Mouse (Mus musculus) left cerebral cortex, postnatal 4 days (tissue): ENCODE results near the gene Vmn1r46. TPM values are rescaled to one million over a fixed set of nuclear protein-coding genes. Genes with fewer than 3 reads are reported as not detected.
"Not testable (repeated sequence)": the region's sequence is repeated elsewhere in the genome, so short reads cannot be mapped to it uniquely, and the experiment has no call there.

Experiments
- DNase-seq: peaks from one replicate; pipeline ENCODE4 v3.0.0-alpha.2; 2022
- intact Hi-C: fragments of 180-260 bp; cut with DNase I; formaldehyde crosslinking; loops from one replicate; pipeline ENCODE4 v1.15.1; 2025
- total RNA-seq, 2 experiments: library from RNA; stranded (reverse); gene quantifications; 2 replicates each; pipeline ENCODE4 v1.2.3; 2021

Vmn1r46 gene
- total RNA-seq: not detected

GRCm38 (mm10) chr6:89969013-89969412, at the start of gene Vmn1r46:
Gene Vmn1r46 (plus strand): TSS chr6:89969313.
- intact Hi-C loops: no loop called here
- no peak for DNase-seq

- DNase-seq, intact Hi-C loops: not testable (repeated sequence)
Observed at GRCm38 (mm10) chr6:89940498-89940897, 28.6 kb upstream of the Vmn1r46 start, which contains the start of gene Vmn1r45. Gene Vmn1r45 (minus strand): TSS chr6:89940598.

DNA sequence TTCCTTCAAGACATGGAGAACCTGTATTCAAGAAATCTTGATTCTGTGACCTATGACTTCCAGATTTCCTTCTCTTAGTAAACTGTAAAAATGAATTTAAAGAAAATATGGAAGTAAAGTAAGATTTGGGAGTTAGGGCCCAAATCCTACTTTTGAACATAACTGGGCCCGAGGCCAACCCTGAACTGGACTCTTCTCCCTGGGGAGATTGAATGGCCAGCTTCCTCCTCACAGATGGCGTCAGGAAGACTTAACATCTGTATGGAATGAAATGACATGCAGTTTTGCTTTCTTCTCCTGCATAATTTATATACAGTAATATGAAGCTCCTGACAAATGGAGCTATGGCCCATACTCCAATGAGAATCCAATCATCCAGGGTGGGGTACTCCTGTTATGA, 28.2 kb upstream of the Vmn1r46 start:
- intact Hi-C loops: no loop called here
- no peak for DNase-seq

DNA sequence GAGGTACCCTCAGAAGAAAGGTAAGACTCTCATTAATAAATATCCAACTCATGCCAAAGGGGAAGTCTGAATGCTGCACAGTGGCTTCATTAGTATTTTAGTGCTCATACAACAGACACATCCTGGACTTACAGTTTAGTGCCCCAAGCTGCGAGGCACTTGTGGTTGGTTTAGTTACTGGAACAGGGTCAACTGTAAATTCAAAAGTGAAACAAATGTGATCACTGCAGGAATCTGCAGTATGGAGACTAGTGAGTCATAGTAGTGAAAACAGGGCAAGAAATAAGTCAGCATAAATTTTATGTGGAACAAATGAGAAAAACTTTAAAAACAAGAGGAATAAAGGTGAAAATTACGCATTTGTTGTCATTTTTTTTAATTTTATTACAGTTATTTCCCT, 15.6 kb upstream of the Vmn1r46 start:
- DNase-seq: no peak
- intact Hi-C loops: loop anchor here (5.0 kb wide), 1 partner anchor 189 kb away; no protein-coding TSS in a partner anchor

GRCm38 (mm10) chr6:89966341-89966740, 2.8 kb upstream of the Vmn1r46 start:
- intact Hi-C loops: no loop called here
- DNase-seq: no peak

DNA sequence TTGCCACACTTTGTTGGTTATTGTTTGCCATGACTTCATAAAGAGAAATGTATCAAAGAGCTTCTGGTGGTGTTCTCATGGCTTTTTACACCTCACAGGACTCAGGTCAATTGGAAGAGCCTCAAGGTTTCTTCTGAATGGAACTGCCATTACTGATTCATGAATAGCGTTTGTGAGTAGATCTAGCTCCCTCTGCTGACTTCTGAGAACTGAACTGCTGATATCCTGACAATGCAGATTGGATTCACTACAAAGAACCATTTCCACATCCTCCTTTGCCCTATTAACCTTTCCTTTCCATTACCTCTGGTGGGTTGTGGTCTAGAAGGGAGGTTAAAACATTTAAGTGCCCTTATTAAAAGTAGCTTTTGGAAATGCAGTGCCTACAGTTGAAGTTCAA, 16.9 kb downstream of the Vmn1r46 start:
- intact Hi-C loops: no loop called here
- DNase-seq: no peak

DNA sequence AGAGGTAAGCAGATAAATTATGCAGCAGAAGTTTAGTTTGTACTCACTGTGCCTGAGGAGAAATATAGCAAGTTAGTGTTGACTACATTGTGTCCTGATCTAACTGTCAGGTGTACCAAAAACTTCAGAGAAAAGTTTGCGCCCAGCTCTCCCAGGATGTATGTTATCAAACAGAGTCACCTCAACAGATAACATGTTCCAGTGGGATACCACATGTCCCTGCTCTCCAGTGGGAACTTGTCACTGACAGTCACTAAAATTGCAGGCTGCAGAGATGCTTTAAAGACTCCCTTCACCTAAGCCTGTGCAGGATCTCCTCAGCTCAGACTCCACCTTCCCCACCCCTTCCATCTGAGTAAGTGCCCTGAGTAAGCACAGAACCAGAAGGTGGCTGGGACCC, 46.7 kb downstream of the Vmn1r46 start, which contains the start of gene Vmn1r47:
Vmn1r47 (plus strand) TSS at position 301 of the 400 bp plus-strand sequence.
- intact Hi-C loops, DNase-seq: not testable (repeated sequence)

Other genes starting within 250 kb of the Vmn1r46 start
- not detected for gene Vmn1r41, start 228.5 kb upstream of the Vmn1r46 start, total RNA-seq
- not detected for gene Vmn1r42, start 92.9 kb upstream of the Vmn1r46 start, total RNA-seq
- not detected for gene Vmn1r43, start 92.9 kb upstream of the Vmn1r46 start, total RNA-seq
- gene Vmn1r44, start 85.7 kb upstream of the Vmn1r46 start, total RNA-seq: not detected
- gene Vmn1r45, start 28.7 kb upstream of the Vmn1r46 start, total RNA-seq: not detected
- not detected for gene Vmn1r47, start 46.8 kb downstream of the Vmn1r46 start, total RNA-seq
- not detected for gene Vmn1r48, start 67.5 kb downstream of the Vmn1r46 start, total RNA-seq
- gene Vmn1r49, start 109.2 kb downstream of the Vmn1r46 start, total RNA-seq: not detected
- not detected for gene Vmn1r50, start 132.1 kb downstream of the Vmn1r46 start, total RNA-seq
- gene Vmn1r51, start 153.3 kb downstream of the Vmn1r46 start, total RNA-seq: not detected
- gene Vmn1r52, start 205.5 kb downstream of the Vmn1r46 start, total RNA-seq: not detected
- not detected for gene V1ra8, start 233.5 kb downstream of the Vmn1r46 start, total RNA-seq